Mouse (Mus musculus): ENCODE results near the gene Gm13290. TPM values are rescaled to one million over a fixed set of nuclear protein-coding genes. Genes with fewer than 3 reads are reported as not detected.
"Not testable (repeated sequence)": the region's sequence is repeated elsewhere in the genome, so short reads cannot be mapped to it uniquely, and the experiment has no call there.

The Gm13290 gene
- polyA plus RNA-seq, 1 experiment from 2014 or later, result 0.45 TPM

- WGBS, result 2% methylated on average over 26 of the region's 42 CpGs
- Histone ChIP-seq H3K9ac (ENCODE audit: low read length) (peak overlapping the region; percentile 38; the same call in 1 of the 2 replicates), H3K27ac (ENCODE audit: low read length) (peak overlapping the region; percentile 61), H3K4me2 (ENCODE audit: low read depth, low read length) (peak overlapping the region; percentile 53), H3K4me3 (ENCODE audit: low read length) (peak overlapping the region; percentile 32)
- not testable (repeated sequence) for ATAC-seq (replicated peaks; ENCODE audit: extremely low read depth, insufficient read depth, low FRiP score); H3K9me3 ChIP-seq (replicated peaks; ENCODE audit: control insufficient read depth, low read length); H3K27me3 ChIP-seq (ENCODE audit: control insufficient read depth, insufficient read depth, low read length); H3K4me1 ChIP-seq (ENCODE audit: control insufficient read depth, insufficient read depth, low read length); H3K36me3 ChIP-seq (ENCODE audit: control insufficient read depth, insufficient read depth)
Measured at GRCm38 (mm10) chr4:88763384-88764018, 10.1 kb upstream of the Gm13290 start.

DNA sequence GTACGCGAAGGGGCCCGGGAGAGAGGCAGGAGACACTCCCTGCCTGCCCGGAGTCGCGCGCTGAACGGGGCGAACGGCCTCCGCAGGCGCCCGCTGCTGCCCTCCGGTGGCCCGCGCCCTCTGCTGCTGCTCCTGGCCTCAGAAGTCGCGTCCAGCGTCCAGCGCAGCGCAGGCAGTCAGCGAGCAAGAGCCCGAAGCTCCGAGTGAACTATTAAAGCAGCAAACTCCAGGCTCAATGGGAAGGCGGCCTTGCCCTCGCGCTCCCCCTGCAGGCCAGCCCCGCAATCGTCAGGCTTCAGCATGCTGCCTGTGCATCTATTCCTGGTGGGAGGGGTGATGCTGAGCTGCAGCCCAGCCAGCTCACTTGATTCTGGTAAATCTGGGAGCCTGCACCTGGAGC, 3.0 kb downstream of the Gm13290 start, which contains the start of gene Gm13289:
Gm13289 (plus strand) TSS at position 301 of the 400 bp plus-strand sequence.
- WGBS, result no CpG with 5 or more reads among the region's 29 CpGs
- not testable (repeated sequence) for H3K4me1 ChIP-seq (ENCODE audit: control insufficient read depth, insufficient read depth, low read length); H3K27me3 ChIP-seq (ENCODE audit: control insufficient read depth, insufficient read depth, low read length); H3K36me3 ChIP-seq (ENCODE audit: control insufficient read depth, insufficient read depth); ATAC-seq (replicated peaks; ENCODE audit: extremely low read depth, insufficient read depth, low FRiP score); H3K4me3 ChIP-seq (ENCODE audit: low read length); H3K4me2 ChIP-seq (ENCODE audit: low read depth, low read length); H3K27ac ChIP-seq (ENCODE audit: low read length); H3K9me3 ChIP-seq (replicated peaks; ENCODE audit: control insufficient read depth, low read length); H3K9ac ChIP-seq (ENCODE audit: low read length)

DNA sequence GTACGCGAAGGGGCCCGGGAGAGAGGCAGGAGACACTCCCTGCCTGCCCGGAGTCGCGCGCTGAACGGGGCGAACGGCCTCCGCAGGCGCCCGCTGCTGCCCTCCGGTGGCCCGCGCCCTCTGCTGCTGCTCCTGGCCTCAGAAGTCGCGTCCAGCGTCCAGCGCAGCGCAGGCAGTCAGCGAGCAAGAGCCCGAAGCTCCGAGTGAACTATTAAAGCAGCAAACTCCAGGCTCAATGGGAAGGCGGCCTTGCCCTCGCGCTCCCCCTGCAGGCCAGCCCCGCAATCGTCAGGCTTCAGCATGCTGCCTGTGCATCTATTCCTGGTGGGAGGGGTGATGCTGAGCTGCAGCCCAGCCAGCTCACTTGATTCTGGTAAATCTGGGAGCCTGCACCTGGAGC, 5.9 kb downstream of the Gm13290 start, which contains the start of gene Gm13272:
Gm13272 (plus strand) TSS at position 301 of the 400 bp plus-strand sequence.
- not testable (repeated sequence) for H3K36me3 ChIP-seq (ENCODE audit: control insufficient read depth, insufficient read depth); ATAC-seq (replicated peaks; ENCODE audit: extremely low read depth, insufficient read depth, low FRiP score); H3K4me1 ChIP-seq (ENCODE audit: control insufficient read depth, insufficient read depth, low read length); H3K27me3 ChIP-seq (ENCODE audit: control insufficient read depth, insufficient read depth, low read length); H3K9me3 ChIP-seq (replicated peaks; ENCODE audit: control insufficient read depth, low read length); H3K4me2 ChIP-seq (ENCODE audit: low read depth, low read length); H3K27ac ChIP-seq (ENCODE audit: low read length); H3K4me3 ChIP-seq (ENCODE audit: low read length); H3K9ac ChIP-seq (ENCODE audit: low read length)
- no CpG with 5 or more reads among the region's 29 CpGs for WGBS

- WGBS, result 41% methylated on average over 15 of the region's 18 CpGs
- not testable (repeated sequence) for ATAC-seq (replicated peaks; ENCODE audit: extremely low read depth, insufficient read depth, low FRiP score); H3K36me3 ChIP-seq (ENCODE audit: control insufficient read depth, insufficient read depth); H3K27me3 ChIP-seq (ENCODE audit: control insufficient read depth, insufficient read depth, low read length); H3K4me3 ChIP-seq (ENCODE audit: low read length); H3K27ac ChIP-seq (ENCODE audit: low read length); H3K4me2 ChIP-seq (ENCODE audit: low read depth, low read length); H3K9me3 ChIP-seq (replicated peaks; ENCODE audit: control insufficient read depth, low read length); H3K9ac ChIP-seq (ENCODE audit: low read length); H3K4me1 ChIP-seq (ENCODE audit: control insufficient read depth, insufficient read depth, low read length)
Measured at GRCm38 (mm10) chr4:88780320-88780719, 6.7 kb downstream of the Gm13290 start.

DNA sequence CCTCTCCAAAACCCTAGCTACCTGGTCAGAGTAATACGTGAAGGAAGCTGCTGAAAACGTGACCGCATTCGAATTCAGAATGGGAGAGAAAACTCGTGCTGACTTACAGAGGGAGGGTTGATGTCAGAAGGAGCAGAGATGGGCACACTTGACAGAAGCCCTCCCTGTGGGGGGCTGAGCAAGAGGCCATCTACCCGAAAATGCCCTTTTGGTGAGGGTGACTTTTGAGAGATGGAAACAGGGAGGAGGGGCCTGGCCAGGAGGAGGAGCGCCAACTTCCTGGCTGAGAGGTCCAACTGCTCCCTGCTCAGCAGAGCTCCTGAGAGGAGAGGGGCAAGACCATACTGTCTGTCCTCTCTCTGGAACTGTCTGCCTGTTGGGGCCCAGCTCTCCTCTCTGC, 8.2 kb downstream of the Gm13290 start, which contains the start of gene Ifnz:
Ifnz (plus strand) TSS at position 301 of the 400 bp plus-strand sequence.
- Histone ChIP-seq H3K27ac (ENCODE audit: low read length) (peak within 1 kb of the TSS; percentile 62), H3K4me2 (ENCODE audit: low read depth, low read length) (peak within 1 kb of the TSS; percentile 47), H3K9ac (ENCODE audit: low read length) (peak within 1 kb of the TSS; percentile 43; the same call in 1 of the 2 replicates), H3K4me3 (ENCODE audit: low read length) (peak within 1 kb of the TSS; percentile 33)
- not testable (repeated sequence) for H3K9me3 ChIP-seq (replicated peaks; ENCODE audit: control insufficient read depth, low read length); H3K27me3 ChIP-seq (ENCODE audit: control insufficient read depth, insufficient read depth, low read length); ATAC-seq (replicated peaks; ENCODE audit: extremely low read depth, insufficient read depth, low FRiP score); H3K4me1 ChIP-seq (ENCODE audit: control insufficient read depth, insufficient read depth, low read length); H3K36me3 ChIP-seq (ENCODE audit: control insufficient read depth, insufficient read depth)
- 20% methylated on average over 3 of the region's 7 CpGs for WGBS

DNA sequence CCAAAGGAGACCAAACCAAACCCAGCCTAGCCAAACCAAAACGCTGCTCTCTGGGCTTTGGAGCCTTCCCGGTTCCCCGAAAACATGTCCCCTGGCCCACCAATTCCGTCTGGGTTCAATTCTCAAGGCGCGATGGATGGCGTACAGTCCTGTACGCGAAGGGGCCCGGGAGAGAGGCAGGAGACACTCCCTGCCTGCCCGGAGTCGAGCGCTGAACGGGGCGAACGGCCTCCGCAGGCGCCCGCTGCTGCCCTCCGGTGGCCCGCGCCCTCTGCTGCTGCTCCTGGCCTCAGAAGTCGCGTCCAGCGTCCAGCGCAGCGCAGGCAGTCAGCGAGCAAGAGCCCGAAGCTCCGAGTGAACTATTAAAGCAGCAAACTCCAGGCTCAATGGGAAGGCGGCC, 8.7 kb downstream of the Gm13290 start:
- not testable (repeated sequence) for H3K36me3 ChIP-seq (ENCODE audit: control insufficient read depth, insufficient read depth); H3K27me3 ChIP-seq (ENCODE audit: control insufficient read depth, insufficient read depth, low read length); H3K9me3 ChIP-seq (replicated peaks; ENCODE audit: control insufficient read depth, low read length); ATAC-seq (replicated peaks; ENCODE audit: extremely low read depth, insufficient read depth, low FRiP score); H3K4me1 ChIP-seq (ENCODE audit: control insufficient read depth, insufficient read depth, low read length)
- Histone ChIP-seq H3K4me2 (ENCODE audit: low read depth, low read length) (peak overlapping the region; percentile 47), H3K27ac (ENCODE audit: low read length) (peak overlapping the region; percentile 62), H3K4me3 (ENCODE audit: low read length) (peak overlapping the region; percentile 33), H3K9ac (ENCODE audit: low read length) (peak overlapping the region; percentile 43; the same call in 1 of the 2 replicates)
- 0% methylated on average over 12 of the region's 31 CpGs for WGBS

GRCm38 (mm10) chr4:88785409-88785808, 11.8 kb downstream of the Gm13290 start, which contains the start of gene Gm13276:
Gene Gm13276 (plus strand): TSS chr4:88785709.
- no CpG with 5 or more reads among the region's 27 CpGs for WGBS
- not testable (repeated sequence) for H3K27ac ChIP-seq (ENCODE audit: low read length); H3K9me3 ChIP-seq (replicated peaks; ENCODE audit: control insufficient read depth, low read length); H3K4me2 ChIP-seq (ENCODE audit: low read depth, low read length); H3K4me1 ChIP-seq (ENCODE audit: control insufficient read depth, insufficient read depth, low read length); H3K27me3 ChIP-seq (ENCODE audit: control insufficient read depth, insufficient read depth, low read length); H3K9ac ChIP-seq (ENCODE audit: low read length); H3K4me3 ChIP-seq (ENCODE audit: low read length); ATAC-seq (replicated peaks; ENCODE audit: extremely low read depth, insufficient read depth, low FRiP score); H3K36me3 ChIP-seq (ENCODE audit: control insufficient read depth, insufficient read depth)

DNA sequence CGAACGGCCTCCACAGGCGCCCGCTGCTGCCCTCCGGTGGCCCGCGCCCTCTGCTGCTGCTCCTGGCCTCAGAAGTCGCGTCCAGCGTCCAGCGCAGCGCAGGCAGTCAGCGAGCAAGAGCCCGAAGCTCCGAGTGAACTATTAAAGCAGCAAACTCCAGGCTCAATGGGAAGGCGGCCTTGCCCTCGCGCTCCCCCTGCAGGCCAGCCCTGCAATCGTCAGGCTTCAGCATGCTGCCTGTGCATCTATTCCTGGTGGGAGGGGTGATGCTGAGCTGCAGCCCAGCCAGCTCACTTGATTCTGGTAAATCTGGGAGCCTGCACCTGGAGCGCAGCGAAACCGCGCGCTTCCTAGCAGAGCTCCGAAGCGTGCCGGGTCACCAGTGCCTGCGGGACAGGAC, 14.8 kb downstream of the Gm13290 start, which contains the start of gene Gm13277:
Gm13277 (plus strand) TSS at position 231 of the 400 bp plus-strand sequence.
- not testable (repeated sequence) for H3K27ac ChIP-seq (ENCODE audit: low read length); H3K4me3 ChIP-seq (ENCODE audit: low read length); ATAC-seq (replicated peaks; ENCODE audit: extremely low read depth, insufficient read depth, low FRiP score); H3K4me1 ChIP-seq (ENCODE audit: control insufficient read depth, insufficient read depth, low read length); H3K27me3 ChIP-seq (ENCODE audit: control insufficient read depth, insufficient read depth, low read length); H3K9me3 ChIP-seq (replicated peaks; ENCODE audit: control insufficient read depth, low read length); H3K9ac ChIP-seq (ENCODE audit: low read length); H3K4me2 ChIP-seq (ENCODE audit: low read depth, low read length); H3K36me3 ChIP-seq (ENCODE audit: control insufficient read depth, insufficient read depth)
- WGBS, result 0% methylated on average over 1 of the region's 28 CpGs

GRCm38 (mm10) chr4:88791250-88791649, 17.6 kb downstream of the Gm13290 start, which contains the start of gene Gm13278:
Gene Gm13278 (plus strand): TSS chr4:88791550.
- not testable (repeated sequence) for H3K4me3 ChIP-seq (ENCODE audit: low read length); H3K36me3 ChIP-seq (ENCODE audit: control insufficient read depth, insufficient read depth); H3K4me1 ChIP-seq (ENCODE audit: control insufficient read depth, insufficient read depth, low read length); H3K9ac ChIP-seq (ENCODE audit: low read length); H3K9me3 ChIP-seq (replicated peaks; ENCODE audit: control insufficient read depth, low read length); H3K4me2 ChIP-seq (ENCODE audit: low read depth, low read length); H3K27ac ChIP-seq (ENCODE audit: low read length); H3K27me3 ChIP-seq (ENCODE audit: control insufficient read depth, insufficient read depth, low read length); ATAC-seq (replicated peaks; ENCODE audit: extremely low read depth, insufficient read depth, low FRiP score)
- no CpG with 5 or more reads among the region's 28 CpGs for WGBS
